Mouse (Mus musculus) erythroblast, embryonic 14.5 days (primary cell): ENCODE data around the gene Rreb1. TPM values are rescaled to one million over a fixed set of nuclear protein-coding genes. Genes with fewer than 3 reads are reported as not detected.

Experiments
- H3K27me3 ChIP-seq: 2 replicates; pipeline ENCODE4 v1.6.1; 2012; ENCODE audit warnings: inconsistent platforms; ENCODE audit not compliant: control insufficient read depth
- H3K36me3 ChIP-seq: 2 replicates; pipeline ENCODE4 v1.6.1; 2012; ENCODE audit warnings: mild to moderate bottlenecking, inconsistent platforms; ENCODE audit not compliant: control insufficient read depth
- H3K4me1 ChIP-seq: 2 replicates; pipeline ENCODE4 v1.6.1; 2012; ENCODE audit warnings: inconsistent platforms; ENCODE audit not compliant: control insufficient read depth
- H3K4me3 ChIP-seq: replicated peaks from 2 replicates; pipeline ENCODE3; 2012; ENCODE audit warnings: moderate library complexity, mild to moderate bottlenecking, inconsistent platforms
- H3K9me3 ChIP-seq: 2 replicates; pipeline ENCODE4 v1.6.1; 2012; ENCODE audit warnings: low read length, inconsistent platforms, mixed read lengths; ENCODE audit not compliant: control insufficient read depth
- GATA1 ChIP-seq: IDR thresholded peaks from 2 replicates; pipeline ENCODE4 v1.6.1; 2012; ENCODE audit warnings: low read length, inconsistent platforms, mixed read lengths
- TAL1 ChIP-seq: IDR thresholded peaks from 3 replicates; pipeline ENCODE4 v1.6.1; 2012; ENCODE audit warnings: low read length, inconsistent platforms, mixed read lengths
- polyA plus RNA-seq: library from polyadenylated mRNA; stranded (reverse); fragments of >175 nt; gene quantifications from 2 replicates; pipeline ENCODE4 v1.2.3, GENCODE M21; 2012

Gene Rreb1
- polyA plus RNA-seq, 1 experiment, result 0.60 TPM

DNA sequence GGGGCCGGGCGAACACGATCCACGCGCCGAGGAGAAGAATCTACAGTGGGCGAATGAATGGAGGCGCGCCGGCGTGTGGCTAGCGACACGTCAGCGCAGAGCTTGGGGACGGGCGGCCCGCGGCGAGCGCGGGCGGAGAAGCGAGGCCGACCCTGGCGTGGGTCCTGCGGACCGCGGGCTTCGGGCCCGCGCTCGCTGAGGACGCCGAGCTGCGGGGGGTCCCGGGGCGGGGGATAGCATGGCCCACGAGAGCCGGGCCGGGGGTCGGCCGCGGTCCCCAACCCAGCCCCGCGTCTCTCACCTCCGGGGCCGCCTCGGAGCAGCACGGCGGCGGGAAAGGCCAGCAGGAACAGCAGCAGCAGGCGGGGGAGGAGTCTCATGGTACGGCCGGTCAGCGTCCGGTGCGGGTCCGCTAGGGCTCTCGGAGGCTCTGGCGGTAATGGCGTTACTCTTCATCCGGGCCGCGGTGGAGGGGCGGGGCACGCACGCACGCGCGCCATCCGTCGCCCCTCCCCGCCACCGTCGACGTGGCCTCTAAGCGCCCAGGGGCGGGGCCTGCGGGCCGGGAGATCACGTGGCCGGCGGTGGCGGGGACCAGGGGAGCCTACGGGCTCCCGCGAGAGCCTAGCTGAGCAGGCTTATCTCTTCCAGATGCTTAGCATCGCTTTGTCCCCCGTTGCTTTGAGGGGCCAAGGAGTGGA, 215.7 kb downstream of the Rreb1 start, which contains the start of gene Ssr1:
Ssr1 (minus strand) TSS at position 514 of the 701 bp plus-strand sequence.
- Histone ChIP-seq H3K36me3 (peaks cover 29% of the 10 kb centered on the region), H3K4me3 (peak within 1 kb of the TSS; percentile 95), H3K4me1 (peaks cover 37% of the 10 kb centered on the region), H3K9me3 (0 out of 2 replicates have a peak, but pooled peaks cover 3% of the 10 kb centered on the region), H3K27me3 (no peaks in the 10 kb centered on the region)
- TF ChIP-seq TAL1 (no peak), GATA1 (0 out of 2 replicates have a peak, but pooled peaks have one; percentile 28)

DNA sequence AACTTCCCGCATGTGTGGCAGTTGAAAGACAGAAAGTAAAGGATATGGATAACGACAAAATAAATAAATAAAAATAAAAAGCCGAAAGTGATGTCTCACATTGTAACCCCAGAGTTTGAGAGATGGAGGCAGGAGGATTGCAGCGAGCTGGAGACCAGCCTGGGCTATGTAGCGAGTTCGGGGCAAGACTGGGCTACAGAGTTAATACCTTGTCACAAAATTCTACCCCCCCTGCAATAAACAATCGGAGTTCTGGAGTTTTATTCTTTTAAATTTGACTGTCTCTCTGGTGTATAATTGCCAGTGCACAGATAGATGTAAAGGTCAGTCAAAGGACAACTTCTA, 216.2 kb downstream of the Rreb1 start:
- peaks cover 24% of the 10 kb centered on the region for H3K36me3 ChIP-seq
- H3K27me3 ChIP-seq, result no peaks in the 10 kb centered on the region; the same call in 1 of the 2 replicates
- peak overlapping the region; percentile 95 for H3K4me3 ChIP-seq
- TF ChIP-seq GATA1, result no peak
- TF ChIP-seq TAL1, result no peak
- H3K4me1 ChIP-seq, result peaks cover 42% of the 10 kb centered on the region
- H3K9me3 ChIP-seq, result 0 out of 2 replicates have a peak, but pooled peaks cover 3% of the 10 kb centered on the region

DNA sequence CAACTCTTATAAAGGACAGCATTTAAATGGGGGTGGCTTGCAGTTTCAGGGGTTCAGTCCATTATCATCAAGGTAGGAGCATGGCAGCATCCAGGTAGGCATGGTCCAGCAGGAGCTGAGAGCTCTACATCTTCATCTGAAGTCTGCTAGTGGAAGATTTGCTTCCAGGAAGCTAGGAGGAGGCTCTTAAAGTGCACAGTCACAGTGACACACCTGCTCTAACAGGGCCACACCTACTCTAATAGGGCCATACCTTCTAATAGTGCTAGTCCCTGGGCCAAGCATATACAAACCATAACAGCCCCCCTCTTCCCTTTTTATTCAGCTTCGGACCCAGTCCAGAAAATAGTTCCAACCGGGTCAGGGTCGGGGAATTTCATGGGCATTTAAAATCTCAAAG, 221.5 kb downstream of the Rreb1 start:
- Histone ChIP-seq H3K36me3 (no peaks in the 10 kb centered on the region), H3K9me3 (peaks cover 12% of the 10 kb centered on the region), H3K4me3 (no peak overlapping the region), H3K27me3 (peaks cover 7% of the 10 kb centered on the region), H3K4me1 (peaks cover 35% of the 10 kb centered on the region)
- TF ChIP-seq TAL1 (no peak), GATA1 (no peak)

Other genes starting within 250 kb of the Rreb1 start
- gene Ssr1, start 215.8 kb downstream of the Rreb1 start, polyA plus RNA-seq, result 1.1 and 3.0 TPM in 2 replicates